Mouse (Mus musculus) spleen, adult 18-20 months (tissue): ENCODE data around the gene Fam122b.
"Not testable (repeated sequence)": the region's sequence is repeated elsewhere in the genome, so short reads cannot be mapped to it uniquely, and the experiment has no call there.

Source experiments
- DNase-seq, 2 experiments: peaks; one replicate each; pipeline ENCODE4 v3.0.0; 2022; ENCODE audit warnings: mixed read lengths in 2 of 2

The Fam122b gene

GRCm38 (mm10) chrX:53269289-53270062 lies at the start of gene Fam122b:
TSS of gene Fam122b (minus strand) at chrX:53269805.
- peak; percentile 82 for DNase-seq

DNA sequence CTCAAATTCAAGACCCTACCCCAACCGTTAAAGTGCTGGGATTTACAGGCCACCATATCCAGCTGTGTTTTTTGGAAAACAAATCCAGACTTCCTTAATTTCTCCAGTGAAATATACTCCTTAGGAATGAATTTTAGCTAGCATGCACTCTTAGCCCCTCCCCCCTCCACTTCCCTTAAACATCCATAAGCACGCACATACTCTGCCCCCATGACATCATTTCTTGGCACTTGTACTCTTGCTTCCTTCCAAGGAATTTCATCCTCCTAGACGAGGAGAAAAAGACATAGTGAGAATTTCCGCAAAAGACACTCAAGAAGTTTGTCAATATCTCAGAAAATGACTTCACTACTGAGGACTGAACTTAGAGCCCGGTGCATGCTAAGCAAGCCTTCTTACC lies 18.3 kb upstream of the Fam122b start:
- DNase-seq = no peak

DNA sequence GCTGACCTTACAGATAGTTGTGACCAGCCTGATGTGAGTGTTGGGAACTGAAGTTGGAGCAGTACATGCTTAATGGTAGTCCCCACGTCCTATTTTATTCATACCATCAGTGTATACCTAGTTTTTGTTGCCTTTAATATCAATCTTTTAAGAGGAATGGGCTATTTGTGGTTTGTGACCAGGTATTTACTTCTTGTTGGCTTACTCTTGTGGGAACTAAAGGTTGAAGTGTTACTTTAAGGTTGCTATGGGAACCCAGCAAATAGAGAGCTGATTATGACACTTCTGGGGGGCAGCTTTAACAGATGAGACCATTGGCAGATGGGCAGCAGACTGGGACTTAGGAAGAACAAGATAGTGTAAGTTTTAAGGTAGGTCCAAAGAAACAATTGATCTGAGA lies 3.5 kb upstream of the Fam122b start, which contains the start of gene Fam122c:
TSS of gene Fam122c (plus strand) at position 301 of the 400 bp plus-strand sequence.
- no peak for DNase-seq

- DNase-seq = not testable (repeated sequence)
Measured at GRCm38 (mm10) chrX:53271628-53272027, 2.0 kb upstream of the Fam122b start.

DNA sequence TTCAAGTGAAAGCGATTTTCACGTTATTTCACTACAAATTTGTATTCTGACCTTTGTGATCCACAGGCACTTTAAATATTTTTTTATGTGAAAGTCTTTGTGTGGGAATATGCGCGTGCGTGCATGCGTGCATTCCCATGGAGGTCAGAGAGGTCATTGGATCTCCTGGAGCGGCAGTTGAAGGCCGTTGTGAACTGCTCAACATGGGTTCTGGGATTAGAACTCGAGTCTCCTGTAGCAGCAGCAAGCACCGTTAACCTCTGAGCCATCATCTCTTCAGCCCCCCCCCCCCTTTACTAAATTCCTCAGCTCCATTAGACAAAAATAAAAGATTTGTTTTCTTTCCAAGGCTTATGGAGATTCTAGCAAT lies 443 bp upstream of the Fam122b start:
- no peak for DNase-seq

GRCm38 (mm10) chrX:53268856-53269255 lies 749 bp downstream of the Fam122b start:
- DNase-seq = peak; percentile 26 to 31

DNA sequence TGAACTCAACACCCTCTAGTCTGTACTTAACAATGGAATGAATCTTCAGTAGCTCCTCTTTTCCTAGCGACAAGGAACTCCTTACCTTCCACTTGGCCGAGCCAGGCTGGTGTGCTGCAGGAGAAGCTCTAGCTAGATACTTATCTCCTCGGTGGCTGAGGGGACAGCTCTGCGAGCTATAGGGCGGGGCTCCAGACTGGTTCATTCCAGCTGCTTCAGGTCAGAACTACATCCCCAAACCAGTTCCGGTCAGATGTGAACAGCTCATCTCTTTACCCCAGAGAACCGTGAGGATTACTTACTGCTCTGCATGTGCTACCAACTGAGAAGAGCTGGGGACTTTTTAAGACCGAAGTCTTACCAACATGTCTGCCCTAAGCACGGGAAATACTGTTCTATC lies 3.4 kb downstream of the Fam122b start:
- DNase-seq = no peak

DNA sequence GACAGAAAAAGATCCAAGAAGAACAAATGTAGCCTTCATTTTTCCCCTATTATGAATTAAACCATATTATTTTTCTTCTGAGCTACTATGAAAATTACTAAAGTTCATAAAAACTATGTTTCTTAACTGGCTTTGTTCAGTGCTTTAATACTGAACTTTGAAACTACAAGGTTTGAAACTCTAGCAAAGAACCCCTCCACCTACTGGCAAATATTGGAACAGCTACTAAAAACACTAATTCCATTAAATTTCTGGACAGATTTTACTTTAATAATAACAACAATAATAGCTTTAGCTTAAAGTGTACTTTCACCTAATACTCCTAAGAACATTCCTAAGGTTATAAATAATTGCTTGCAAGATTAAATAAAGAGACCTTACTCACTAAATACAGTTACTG lies 14.4 kb downstream of the Fam122b start:
- DNase-seq = no peak

- DNase-seq = no peak
Measured at GRCm38 (mm10) chrX:53240011-53240410, 29.6 kb downstream of the Fam122b start, which contains the start of gene Plac1. TSS of gene Plac1 (minus strand) at chrX:53240111.

DNA sequence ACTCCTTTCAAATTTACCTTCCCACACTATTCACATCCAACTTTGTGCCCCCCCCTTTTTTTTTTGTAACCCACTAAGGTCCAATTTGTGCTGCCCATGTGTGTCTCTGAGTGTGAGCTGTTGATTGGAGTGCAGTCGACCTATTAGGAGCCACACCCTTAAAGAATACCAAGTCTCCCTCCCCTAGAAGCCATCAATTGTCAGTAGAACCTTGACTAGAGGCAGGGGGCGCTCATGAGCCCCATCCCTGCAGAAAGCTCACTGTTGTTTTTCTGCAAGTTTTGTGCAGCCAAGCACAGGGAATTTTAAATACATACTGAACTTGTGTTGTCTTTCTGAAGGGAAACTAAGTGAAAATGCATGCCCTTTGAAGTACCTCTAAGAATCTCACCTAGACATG lies 31.6 kb downstream of the Fam122b start:
- no peak for DNase-seq

GRCm38 (mm10) chrX:53236404-53236803 lies 33.2 kb downstream of the Fam122b start:
- no peak for DNase-seq

DNA sequence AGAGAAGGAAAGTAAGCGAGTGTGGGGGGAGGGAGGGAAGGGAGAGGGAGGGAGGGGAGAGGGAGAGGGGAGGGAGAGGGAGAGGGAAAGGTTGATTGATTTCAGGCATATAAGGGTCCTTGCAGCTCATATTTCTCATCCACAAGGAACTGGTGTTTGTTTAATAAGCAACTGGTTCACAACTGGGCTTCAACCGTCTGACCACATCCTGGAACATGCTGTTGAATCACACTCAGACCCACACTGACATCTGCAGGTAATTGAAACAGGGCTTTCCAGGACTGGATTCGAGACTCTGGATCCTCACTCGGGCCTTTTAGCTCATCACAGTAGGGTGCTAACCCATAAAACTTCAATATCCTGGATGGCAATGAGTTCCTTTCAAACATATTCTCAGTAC lies 35.9 kb downstream of the Fam122b start:
- DNase-seq = no peak

- no peak for DNase-seq
Measured at GRCm38 (mm10) chrX:53231965-53232364, 37.6 kb downstream of the Fam122b start.

GRCm38 (mm10) chrX:53224353-53224944 lies 45.2 kb downstream of the Fam122b start:
- DNase-seq = no peak

DNA sequence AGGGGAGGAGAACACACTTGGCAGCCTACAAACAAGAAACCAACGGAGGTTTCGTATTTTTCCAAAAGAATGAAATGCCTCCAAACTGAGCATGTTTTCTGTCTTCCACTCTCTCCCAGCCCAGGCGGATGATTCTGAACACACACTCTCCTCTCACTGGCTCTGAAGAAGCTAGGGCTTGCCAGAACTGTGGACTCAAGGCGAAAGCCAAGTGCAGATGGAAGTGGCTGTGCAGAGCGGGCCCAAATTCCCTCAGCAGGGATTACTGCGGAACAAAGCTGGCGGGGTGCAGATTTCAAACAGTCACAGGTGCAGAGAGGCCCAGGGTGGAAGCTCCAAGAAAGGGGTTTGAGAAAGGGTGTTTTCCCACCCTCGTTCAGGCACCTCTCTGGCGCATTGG lies 48.8 kb downstream of the Fam122b start:
- no peak for DNase-seq

DNA sequence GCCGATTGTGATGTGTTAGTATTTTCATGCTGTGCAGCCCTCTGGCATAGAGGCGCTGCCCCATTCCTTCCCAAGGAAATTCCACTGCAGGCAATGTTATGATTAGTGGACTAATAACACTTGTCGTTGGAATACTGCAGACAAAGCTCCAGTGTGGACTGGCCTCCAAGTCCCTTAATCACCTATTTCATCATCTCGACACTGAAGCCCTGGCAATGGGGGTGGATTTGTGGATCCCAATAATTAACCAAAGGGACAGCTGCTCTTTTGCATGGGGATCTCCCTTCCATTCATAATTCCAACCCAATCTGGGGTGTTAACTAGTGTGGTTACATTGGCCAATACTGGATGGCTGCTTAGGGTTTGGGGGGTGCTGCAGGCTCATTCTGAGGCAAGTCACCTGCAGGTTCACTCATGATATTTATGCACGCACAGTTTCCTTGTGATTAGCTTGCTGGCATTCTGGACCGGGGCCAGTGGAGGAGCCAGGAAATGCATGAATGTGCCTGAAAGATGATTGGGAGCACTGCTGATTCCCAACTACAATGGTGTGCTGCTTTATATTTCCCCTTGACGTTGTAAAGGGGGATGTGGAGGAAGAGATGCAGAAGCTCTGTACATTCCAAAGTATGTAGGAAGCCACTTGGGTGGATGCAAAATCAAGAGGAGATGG lies 54.9 kb downstream of the Fam122b start:
- DNase-seq = no peak

DNA sequence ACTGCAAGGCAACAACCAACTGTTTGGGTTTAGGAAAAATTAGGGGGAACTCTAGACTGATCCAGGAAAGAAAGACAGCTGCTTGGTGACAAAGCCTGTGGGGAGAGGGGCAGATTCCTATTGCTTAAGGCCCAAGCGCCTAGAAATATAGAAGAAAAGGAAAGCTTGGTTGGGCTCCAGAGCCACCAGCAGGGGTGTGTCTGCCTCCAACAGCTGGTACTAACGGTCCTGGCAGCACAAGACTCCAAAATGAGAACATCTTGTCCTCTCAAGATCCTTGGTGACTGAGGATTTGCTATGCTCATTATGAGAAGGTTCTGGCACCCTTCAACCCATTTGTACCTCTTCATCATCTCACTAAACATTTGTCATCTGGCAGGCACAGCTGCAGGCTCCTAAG lies 55.8 kb downstream of the Fam122b start:
- DNase-seq = no peak

GRCm38 (mm10) chrX:53212485-53212884 lies 57.1 kb downstream of the Fam122b start:
- no peak for DNase-seq

- no peak for DNase-seq
Measured at GRCm38 (mm10) chrX:53211756-53212483, 57.7 kb downstream of the Fam122b start.

GRCm38 (mm10) chrX:53209431-53209830 lies 60.2 kb downstream of the Fam122b start:
- no peak for DNase-seq

- no peak for DNase-seq
Measured at GRCm38 (mm10) chrX:53204690-53205311, 64.8 kb downstream of the Fam122b start.

- DNase-seq = no peak
Measured at GRCm38 (mm10) chrX:53201616-53202015, 68.0 kb downstream of the Fam122b start.

GRCm38 (mm10) chrX:53197681-53198080 lies 71.9 kb downstream of the Fam122b start:
- DNase-seq = no peak
